Mouse (Mus musculus): ENCODE data around the gene Tenm1. TPM values are rescaled to one million over a fixed set of nuclear protein-coding genes. Genes with fewer than 3 reads are reported as not detected.

Tenm1 gene
- not detected in 2 replicates for total RNA-seq (2017)

GRCm38 (mm10) chrX:43428855-43429263, at the start of gene Tenm1:
Tenm1 (minus strand) TSS chrX:43429126.
- ATAC-seq (ENCODE audit: extremely low read depth, insufficient number of reproducible peaks, low FRiP score, poor library complexity, severe bottlenecking) = no peak

GRCm38 (mm10) chrX:43467311-43467710, 38.4 kb upstream of the Tenm1 start:
- ATAC-seq (ENCODE audit: extremely low read depth, insufficient number of reproducible peaks, low FRiP score, poor library complexity, severe bottlenecking) = no peak

DNA sequence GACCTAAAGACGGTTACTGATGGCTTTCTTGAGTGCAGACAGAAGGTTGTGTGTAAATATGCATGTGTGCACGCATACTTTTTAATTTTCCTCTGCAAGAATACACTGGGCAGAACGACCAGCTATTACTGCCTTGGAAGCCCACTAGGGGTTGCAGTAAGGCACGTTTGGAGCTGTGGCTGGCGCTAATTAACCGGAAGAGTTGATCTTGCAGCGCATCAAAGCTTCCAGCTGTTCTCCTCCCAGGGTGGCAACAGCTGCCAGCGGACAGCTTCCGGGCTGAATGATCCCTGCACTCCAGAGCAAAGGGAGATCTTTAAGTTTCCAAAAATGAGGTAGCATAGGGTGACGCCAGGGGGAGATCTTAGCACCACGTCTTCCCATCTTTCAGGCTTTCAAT, 1.7 kb upstream of the Tenm1 start:
- ATAC-seq (ENCODE audit: extremely low read depth, insufficient number of reproducible peaks, low FRiP score, poor library complexity, severe bottlenecking) = no peak

DNA sequence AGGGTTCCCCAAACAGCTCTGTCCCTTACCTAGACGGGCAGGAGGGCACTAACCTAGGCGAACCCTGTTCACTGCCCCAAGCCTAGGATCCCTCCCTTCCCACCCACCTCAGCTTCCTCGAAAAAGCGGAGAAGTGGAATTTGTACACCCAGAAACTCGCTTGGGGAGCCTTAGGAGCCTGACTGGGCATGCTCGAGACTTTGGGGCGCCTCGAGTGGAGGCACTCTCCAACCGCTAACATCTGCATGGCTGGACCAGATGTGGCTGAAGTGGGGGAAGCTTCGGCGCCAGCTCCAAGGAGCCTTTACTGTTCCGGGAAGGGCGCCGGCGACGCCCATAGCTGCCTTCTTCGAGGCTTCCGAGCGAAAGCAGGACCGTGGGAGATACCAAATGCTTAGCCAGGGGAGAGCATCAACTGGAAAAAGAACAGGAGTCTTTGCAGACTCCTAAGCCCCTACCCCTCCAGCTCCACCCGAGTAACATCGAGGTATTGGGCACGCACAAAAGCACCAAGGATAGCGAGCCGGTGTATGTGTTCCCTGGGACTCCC, 1.1 kb upstream of the Tenm1 start:
- no peak for ATAC-seq (ENCODE audit: extremely low read depth, insufficient number of reproducible peaks, low FRiP score, poor library complexity, severe bottlenecking)

- ATAC-seq (ENCODE audit: extremely low read depth, insufficient number of reproducible peaks, low FRiP score, poor library complexity, severe bottlenecking) = no peak
Observed at GRCm38 (mm10) chrX:43429337-43429736, 411 bp upstream of the Tenm1 start.

DNA sequence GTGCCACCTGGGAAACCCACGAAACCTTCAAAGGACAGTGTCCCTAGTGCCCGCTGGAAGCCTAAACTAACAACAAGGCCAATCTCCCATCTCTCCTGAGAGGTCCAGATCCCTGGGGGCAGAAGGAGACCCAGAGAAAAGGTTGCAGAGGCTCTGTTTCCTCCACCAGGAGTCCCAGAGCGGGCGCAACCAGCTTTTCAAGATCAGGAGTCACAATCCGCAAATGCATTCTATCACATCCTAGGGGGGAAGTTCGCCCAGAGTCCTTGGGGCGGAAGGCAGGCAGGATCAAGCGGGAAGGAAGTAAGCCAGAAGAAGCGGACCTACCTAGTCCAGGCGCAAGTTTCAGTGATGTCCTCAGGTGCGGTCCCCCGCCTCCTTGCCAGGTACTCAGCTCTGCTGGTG, 963 bp downstream of the Tenm1 start:
- no peak for ATAC-seq (ENCODE audit: extremely low read depth, insufficient number of reproducible peaks, low FRiP score, poor library complexity, severe bottlenecking)

DNA sequence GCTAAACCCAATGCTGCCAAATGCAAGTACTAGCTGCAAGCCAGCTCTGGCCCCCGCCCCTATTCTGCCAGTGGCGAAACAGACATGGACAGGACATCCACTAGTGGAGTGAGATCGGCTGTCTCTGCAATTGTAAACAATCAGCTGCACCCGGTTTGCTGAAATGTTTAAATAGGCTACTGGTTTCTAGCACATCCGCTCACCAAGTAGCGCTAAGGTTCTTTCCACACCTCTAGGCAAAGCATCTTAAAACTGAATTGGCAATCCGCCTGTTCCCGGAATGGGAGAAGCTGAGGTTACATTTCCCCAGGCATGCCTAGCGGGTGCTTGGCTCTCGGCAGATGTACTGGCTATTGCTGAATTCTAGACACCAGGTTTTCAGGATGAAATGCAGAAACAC, 1.8 kb downstream of the Tenm1 start:
- no peak for ATAC-seq (ENCODE audit: extremely low read depth, insufficient number of reproducible peaks, low FRiP score, poor library complexity, severe bottlenecking)

DNA sequence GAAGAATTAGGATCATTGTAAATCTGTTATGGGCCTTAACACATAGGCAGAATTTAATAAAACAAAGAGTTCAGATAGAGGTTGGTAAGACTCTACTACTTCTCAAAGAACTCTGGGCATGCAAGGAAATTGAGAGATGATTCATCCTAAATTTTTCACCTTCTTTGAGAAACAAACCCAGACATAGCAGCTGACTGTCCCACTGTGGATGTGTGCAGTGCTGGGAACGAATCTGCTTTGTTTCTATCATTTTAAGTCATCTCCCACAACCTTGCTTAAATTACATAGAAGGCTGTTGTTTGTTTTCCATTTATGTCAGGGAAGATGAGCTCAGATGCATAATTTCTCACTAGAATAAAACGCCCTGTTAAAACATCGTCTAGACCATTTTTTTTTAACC, 31.0 kb downstream of the Tenm1 start:
- ATAC-seq (ENCODE audit: extremely low read depth, insufficient number of reproducible peaks, low FRiP score, poor library complexity, severe bottlenecking) = no peak

DNA sequence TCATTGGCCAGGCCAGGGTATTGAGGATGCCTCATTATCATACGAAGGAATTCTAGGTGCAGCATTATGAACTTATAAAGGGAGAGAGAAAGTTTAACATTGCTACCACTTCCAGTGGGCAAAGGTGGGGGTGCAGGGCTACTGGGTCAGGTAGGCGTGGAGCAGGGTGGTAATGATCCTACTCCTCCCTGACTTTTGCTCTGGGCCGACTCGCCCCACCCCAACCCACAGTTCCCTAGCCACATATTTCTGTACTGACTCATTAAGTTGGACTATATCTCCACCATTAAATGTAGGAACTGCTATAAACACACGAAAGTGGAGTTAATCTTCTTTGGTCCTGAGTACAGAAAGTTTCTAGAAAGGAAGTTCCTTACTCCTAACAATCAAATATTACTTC, 40.8 kb downstream of the Tenm1 start:
- no peak for ATAC-seq (ENCODE audit: extremely low read depth, insufficient number of reproducible peaks, low FRiP score, poor library complexity, severe bottlenecking)

- ATAC-seq (ENCODE audit: extremely low read depth, insufficient number of reproducible peaks, low FRiP score, poor library complexity, severe bottlenecking) = no peak
Observed at GRCm38 (mm10) chrX:43372526-43372925, 56.4 kb downstream of the Tenm1 start.

DNA sequence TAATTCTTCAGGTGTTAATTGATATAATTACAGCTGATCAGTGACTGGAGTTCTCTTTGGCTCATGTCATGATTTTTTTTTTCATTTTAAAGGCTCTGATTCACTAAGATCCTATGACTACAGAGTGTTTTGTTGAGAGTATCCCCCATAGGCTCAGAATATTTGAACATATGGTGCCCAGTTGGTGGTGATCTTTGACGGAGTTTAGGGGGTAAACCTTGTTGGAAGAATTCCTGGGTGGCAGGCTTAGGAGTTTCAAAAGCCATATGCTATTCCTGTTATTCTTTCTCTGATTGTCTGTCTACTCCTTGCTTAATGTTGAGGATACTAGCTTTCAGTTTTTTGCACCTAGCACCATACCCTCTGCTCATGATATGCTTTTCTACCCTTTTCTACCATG, 109.6 kb downstream of the Tenm1 start:
- no peak for ATAC-seq (ENCODE audit: extremely low read depth, insufficient number of reproducible peaks, low FRiP score, poor library complexity, severe bottlenecking)

DNA sequence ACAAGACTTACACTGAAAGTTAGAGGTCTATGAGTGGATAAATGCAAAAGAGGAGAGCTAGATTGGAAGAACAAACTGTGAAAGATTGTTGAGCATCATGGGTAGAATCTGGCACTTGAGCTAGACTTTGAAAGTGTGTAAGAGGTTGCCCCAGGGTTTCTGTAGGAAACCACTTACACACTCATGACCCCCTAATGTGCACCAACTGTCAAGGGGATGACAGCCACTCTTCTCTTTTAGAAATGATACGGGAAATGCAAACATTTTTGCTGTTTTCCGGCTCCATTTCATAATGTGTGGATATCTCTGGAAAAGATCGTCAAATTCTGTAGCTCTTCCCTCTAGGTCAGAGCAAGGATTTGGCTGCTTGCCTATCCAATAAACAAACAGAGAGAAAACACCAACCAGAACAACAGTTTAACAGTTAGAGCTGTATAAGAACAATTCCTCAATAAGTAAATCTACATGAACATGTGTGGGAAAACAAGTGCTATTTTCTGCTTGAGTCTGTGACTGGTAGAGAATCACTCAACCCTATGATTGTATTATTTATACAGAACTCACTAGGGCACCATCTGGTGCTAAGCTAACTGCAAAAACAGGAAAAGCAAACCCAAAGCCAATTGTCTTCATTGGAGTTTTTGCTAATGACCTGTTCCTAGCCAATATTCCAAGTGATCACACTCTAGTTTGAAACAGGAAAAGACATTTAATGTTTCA, 111.0 kb downstream of the Tenm1 start:
- ATAC-seq (ENCODE audit: extremely low read depth, insufficient number of reproducible peaks, low FRiP score, poor library complexity, severe bottlenecking) = no peak

DNA sequence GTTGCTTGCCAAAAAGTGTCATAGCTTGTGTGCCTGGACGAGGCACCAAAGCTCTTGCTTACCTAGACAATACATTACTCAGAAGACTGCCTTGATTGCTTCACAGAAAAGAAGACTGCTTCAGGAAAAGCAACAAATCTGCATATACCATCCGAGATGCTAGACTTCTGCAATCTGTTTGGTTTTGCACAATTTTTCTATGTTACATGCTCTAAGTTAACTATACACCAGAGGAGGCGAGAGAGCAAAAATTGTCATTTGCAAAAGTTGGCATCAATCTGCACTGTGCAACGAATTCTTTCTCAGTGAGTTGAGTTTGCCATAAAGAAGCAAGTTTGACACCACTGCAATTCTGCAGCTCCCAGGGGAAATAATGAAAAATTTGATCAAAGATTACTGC, 193.1 kb downstream of the Tenm1 start:
- ATAC-seq (ENCODE audit: extremely low read depth, insufficient number of reproducible peaks, low FRiP score, poor library complexity, severe bottlenecking) = no peak

DNA sequence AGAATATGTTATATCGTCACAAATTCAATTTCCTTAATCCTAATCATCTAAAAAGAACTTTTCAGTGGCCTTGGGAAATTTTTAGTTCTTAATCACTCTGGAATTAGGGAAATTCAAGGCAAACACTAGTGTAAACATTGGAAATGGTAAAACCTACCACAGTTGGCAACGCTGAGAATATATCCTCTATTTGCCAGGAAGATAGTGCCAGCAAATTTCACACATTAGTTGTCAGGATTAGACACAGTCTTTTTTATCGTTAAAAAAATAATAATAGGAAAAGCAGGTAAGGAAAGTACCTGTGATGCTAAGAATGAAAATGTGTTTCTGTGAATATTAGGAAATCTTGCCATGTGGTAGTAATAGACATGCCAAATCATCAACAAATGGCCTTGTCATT, 223.9 kb downstream of the Tenm1 start:
- no peak for ATAC-seq (ENCODE audit: extremely low read depth, insufficient number of reproducible peaks, low FRiP score, poor library complexity, severe bottlenecking)

GRCm38 (mm10) chrX:43202249-43202783, 226.6 kb downstream of the Tenm1 start:
- no peak for ATAC-seq (ENCODE audit: extremely low read depth, insufficient number of reproducible peaks, low FRiP score, poor library complexity, severe bottlenecking)

GRCm38 (mm10) chrX:43182975-43183374, 246.0 kb downstream of the Tenm1 start:
- no peak for ATAC-seq (ENCODE audit: extremely low read depth, insufficient number of reproducible peaks, low FRiP score, poor library complexity, severe bottlenecking)

- no peak for ATAC-seq (ENCODE audit: extremely low read depth, insufficient number of reproducible peaks, low FRiP score, poor library complexity, severe bottlenecking)
Observed at GRCm38 (mm10) chrX:43151561-43151960, 277.4 kb downstream of the Tenm1 start.

DNA sequence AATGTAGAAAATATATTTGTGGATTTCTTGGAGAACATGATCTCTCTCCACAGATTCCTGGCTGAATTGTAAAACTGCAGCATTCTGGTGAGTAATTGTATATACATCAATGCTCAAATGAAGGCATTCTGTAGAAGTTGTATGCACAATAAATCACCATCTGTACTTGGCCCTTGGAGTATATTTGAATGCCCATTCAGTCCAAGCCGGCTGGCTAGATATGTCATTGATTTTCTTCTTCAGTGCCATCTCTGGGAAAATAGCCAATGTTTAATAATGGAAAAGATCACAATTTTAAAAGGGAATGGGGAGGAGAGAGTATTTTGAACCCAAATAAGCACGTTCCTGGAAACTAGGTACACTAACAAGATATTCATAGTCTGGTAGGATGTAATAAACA, 299.2 kb downstream of the Tenm1 start:
- ATAC-seq (ENCODE audit: extremely low read depth, insufficient number of reproducible peaks, low FRiP score, poor library complexity, severe bottlenecking) = no peak

GRCm38 (mm10) chrX:43122491-43122890, 306.4 kb downstream of the Tenm1 start:
- no peak for ATAC-seq (ENCODE audit: extremely low read depth, insufficient number of reproducible peaks, low FRiP score, poor library complexity, severe bottlenecking)

GRCm38 (mm10) chrX:43122001-43122400, 306.9 kb downstream of the Tenm1 start:
- no peak for ATAC-seq (ENCODE audit: extremely low read depth, insufficient number of reproducible peaks, low FRiP score, poor library complexity, severe bottlenecking)

DNA sequence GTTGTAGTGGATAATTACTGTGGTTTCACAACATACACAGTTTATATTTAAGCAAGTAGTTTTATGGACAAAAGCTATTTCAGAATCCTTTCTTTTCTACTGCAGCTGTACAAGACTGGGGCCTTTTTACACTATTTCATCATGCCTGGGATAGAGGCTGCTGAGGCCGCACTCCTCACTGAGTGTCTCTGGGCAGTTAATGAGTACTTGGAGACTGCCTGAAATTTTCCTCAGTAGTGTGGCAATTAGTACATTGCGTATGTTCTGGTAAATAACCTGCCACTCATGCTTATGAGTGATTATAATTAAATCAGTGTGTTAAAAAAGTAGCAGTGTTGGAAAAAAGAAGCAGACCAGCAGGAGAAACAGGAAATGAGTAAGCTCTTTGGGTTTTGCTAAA, 442.8 kb downstream of the Tenm1 start:
- no peak for ATAC-seq (ENCODE audit: extremely low read depth, insufficient number of reproducible peaks, low FRiP score, poor library complexity, severe bottlenecking)
